Mouse (Mus musculus) embryonic facial prominence, embryonic 14.5 days (tissue): ENCODE results near the gene Dnase1l3. TPM values are rescaled to one million over a fixed set of nuclear protein-coding genes. Genes with fewer than 3 reads are reported as not detected.

Experiments
- ATAC-seq: fragments of 200-750 bp; cut with Nextera tagmentation; 2 replicates; pipeline ENCODE4 v1.8.0; 2017; ENCODE audit warnings: low read depth, moderate number of reproducible peaks, moderate TSS enrichment
- DNase-seq: peaks from one replicate; pipeline ENCODE4 v3.0.0-alpha.2; 2015; ENCODE audit warnings: low spot score
- H3K27ac ChIP-seq: fragments of 300-500 bp; sonication (generic); replicated peaks from 2 replicates; pipeline ENCODE4 v1.5.1; 2014; ENCODE audit warnings: low read depth, mild to moderate bottlenecking, low read length, moderate library complexity
- H3K27me3 ChIP-seq: fragments of 300-500 bp; sonication (generic); replicated peaks from 2 replicates; pipeline ENCODE4 v1.6.1; 2014; ENCODE audit warnings: low read length; ENCODE audit not compliant: control insufficient read depth, insufficient read depth
- H3K36me3 ChIP-seq: fragments of 300-500 bp; sonication (generic); 2 replicates; pipeline ENCODE4 v1.6.1; 2014; ENCODE audit warnings: low read length, mixed read lengths; ENCODE audit not compliant: control insufficient read depth, insufficient read depth
- H3K4me1 ChIP-seq: fragments of 300-500 bp; sonication (generic); 2 replicates; pipeline ENCODE4 v1.6.1; 2014; ENCODE audit warnings: antibody characterized with exemption, low read length; ENCODE audit not compliant: control insufficient read depth, insufficient read depth
- H3K4me2 ChIP-seq: fragments of 300-500 bp; sonication (generic); 2 replicates; pipeline ENCODE4 v1.6.1; 2014; ENCODE audit warnings: low read depth, mild to moderate bottlenecking, low read length, moderate library complexity, mixed read lengths
- H3K4me3 ChIP-seq: fragments of 300-500 bp; sonication (generic); 2 replicates; pipeline ENCODE4 v1.5.1; 2014; ENCODE audit warnings: low read depth, mild to moderate bottlenecking, low read length
- H3K9ac ChIP-seq: fragments of 300-500 bp; sonication (generic); 2 replicates; pipeline ENCODE4 v1.6.1; 2014; ENCODE audit warnings: low read depth, mild to moderate bottlenecking, low read length, moderate library complexity, mixed read lengths
- H3K9me3 ChIP-seq: fragments of 300-500 bp; sonication (generic); 2 replicates; pipeline ENCODE4 v1.6.1; 2016; ENCODE audit warnings: low read length; ENCODE audit not compliant: control insufficient read depth
- WGBS: fragments of 180-500 bp; shearing (Covaris S2); extraction: QIAGEN DNeasy Blood & Tissue Kit; methylation state at CpG from one replicate; pipeline ENCODE4 v1.1.7; 2014; 5-methylcytosine and 5-hydroxymethylcytosine counted together
- polyA plus RNA-seq: library from polyadenylated mRNA; unstranded; fragments of >200 nt; fragmentation: Nextera tagmentation; extraction: Ambion mirVana; gene quantifications from 2 replicates; pipeline ENCODE4 v1.2.1, GENCODE M21; 2014

Dnase1l3 gene
- polyA plus RNA-seq = 0.62 and 0.89 TPM in 2 replicates

DNA sequence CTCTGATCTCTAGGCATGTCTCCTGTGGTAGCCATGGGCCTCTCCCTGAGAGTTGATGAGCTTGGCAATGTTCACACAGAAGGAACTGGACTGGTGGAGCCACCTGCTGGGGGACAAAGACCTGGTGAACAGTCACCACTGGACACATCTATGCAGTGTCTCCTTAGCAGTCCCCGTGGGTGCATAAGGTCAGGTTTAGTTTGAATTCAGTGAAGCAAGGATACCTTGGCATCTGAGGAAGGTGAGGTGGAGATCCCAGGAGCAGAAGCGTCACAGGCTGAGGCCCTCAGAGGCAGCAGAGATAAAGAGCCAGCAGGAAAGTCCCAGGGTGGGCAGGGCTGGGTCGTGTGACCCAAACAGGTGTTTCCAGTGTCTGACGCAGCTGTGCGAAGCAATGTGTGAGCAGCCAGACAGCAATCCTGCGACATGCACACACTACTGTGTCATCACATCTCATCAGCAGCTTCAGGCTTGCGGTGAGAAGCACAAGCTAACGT, at the start of gene Dnase1l3:
Gene Dnase1l3, minus strand, starts transcription at position 303 of the 497 bp plus-strand sequence.
- H3K27ac ChIP-seq = no peak within 1 kb of the TSS
- H3K36me3 ChIP-seq = no peaks in the 10 kb centered on the region
- 0 out of 2 replicates have a peak, but pooled peaks cover under 1% of the 10 kb centered on the region for H3K27me3 ChIP-seq
- no peak within 1 kb of the TSS for H3K4me3 ChIP-seq
- H3K9ac ChIP-seq = no peak within 1 kb of the TSS
- no peak for ATAC-seq
- H3K4me2 ChIP-seq = no peak within 1 kb of the TSS
- WGBS = 61% methylated on average over 8 of the region's 8 CpGs
- peak; percentile 29 for DNase-seq
- H3K9me3 ChIP-seq = no peaks in the 10 kb centered on the region
- peaks cover 2% of the 10 kb centered on the region; the same call in 1 of the 2 replicates for H3K4me1 ChIP-seq

DNA sequence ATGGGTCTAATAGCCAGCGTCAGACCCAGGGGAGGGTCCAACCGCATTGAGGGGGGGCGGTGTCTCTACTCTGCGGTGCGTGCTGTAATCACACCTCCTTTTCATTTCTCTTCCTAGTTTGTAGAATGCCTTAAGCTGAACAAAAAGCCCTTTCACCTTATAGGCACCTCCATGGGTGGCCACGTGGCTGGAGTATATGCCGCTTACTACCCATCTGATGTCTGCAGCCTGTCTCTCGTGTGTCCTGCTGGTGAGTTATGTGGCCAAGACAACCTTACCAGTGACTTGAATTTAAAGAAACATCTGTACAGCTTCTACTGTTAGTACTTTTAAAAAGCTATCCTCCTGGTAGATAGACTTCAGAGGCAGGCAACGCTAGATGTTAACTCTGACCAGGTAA, 48.2 kb upstream of the Dnase1l3 start:
- no peak for DNase-seq
- ATAC-seq = no peak
- Histone ChIP-seq H3K36me3 (peaks cover 14% of the 10 kb centered on the region; the same call in 1 of the 2 replicates), H3K9ac (no peak overlapping the region), H3K4me1 (no peaks in the 10 kb centered on the region), H3K9me3 (no peaks in the 10 kb centered on the region), H3K27ac (no peak overlapping the region), H3K27me3 (no peaks in the 10 kb centered on the region), H3K4me2 (no peak overlapping the region), H3K4me3 (no peak overlapping the region)
- WGBS = 93% methylated on average over 9 of the region's 9 CpGs

DNA sequence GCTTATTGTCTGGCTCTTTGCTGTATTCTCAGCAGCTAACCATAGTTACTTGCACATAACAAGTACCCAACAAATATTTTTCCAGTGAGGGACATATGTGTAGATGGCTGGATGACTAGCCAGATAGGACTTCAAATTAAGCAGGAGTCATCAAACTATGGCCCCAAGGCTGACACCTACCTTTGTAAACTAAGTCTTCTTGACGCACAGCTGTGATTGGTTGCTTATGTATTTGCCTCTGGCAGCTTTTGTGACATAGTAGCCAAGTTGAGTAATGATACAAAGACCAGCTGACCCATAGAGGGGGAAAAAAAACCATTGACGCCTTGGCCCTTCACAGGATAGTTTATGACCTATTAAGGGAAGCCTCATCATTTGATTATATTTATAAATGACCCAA, 47.7 kb upstream of the Dnase1l3 start:
- H3K4me2 ChIP-seq = no peak overlapping the region
- H3K27ac ChIP-seq = no peak overlapping the region
- DNase-seq (no peak), ATAC-seq (no peak)
- no peaks in the 10 kb centered on the region for H3K27me3 ChIP-seq
- peaks cover 10% of the 10 kb centered on the region; the same call in 1 of the 2 replicates for H3K36me3 ChIP-seq
- H3K4me3 ChIP-seq = no peak overlapping the region
- no peaks in the 10 kb centered on the region for H3K4me1 ChIP-seq
- no peak overlapping the region for H3K9ac ChIP-seq
- WGBS = 90% methylated on average over 2 of the region's 2 CpGs
- no peaks in the 10 kb centered on the region for H3K9me3 ChIP-seq

DNA sequence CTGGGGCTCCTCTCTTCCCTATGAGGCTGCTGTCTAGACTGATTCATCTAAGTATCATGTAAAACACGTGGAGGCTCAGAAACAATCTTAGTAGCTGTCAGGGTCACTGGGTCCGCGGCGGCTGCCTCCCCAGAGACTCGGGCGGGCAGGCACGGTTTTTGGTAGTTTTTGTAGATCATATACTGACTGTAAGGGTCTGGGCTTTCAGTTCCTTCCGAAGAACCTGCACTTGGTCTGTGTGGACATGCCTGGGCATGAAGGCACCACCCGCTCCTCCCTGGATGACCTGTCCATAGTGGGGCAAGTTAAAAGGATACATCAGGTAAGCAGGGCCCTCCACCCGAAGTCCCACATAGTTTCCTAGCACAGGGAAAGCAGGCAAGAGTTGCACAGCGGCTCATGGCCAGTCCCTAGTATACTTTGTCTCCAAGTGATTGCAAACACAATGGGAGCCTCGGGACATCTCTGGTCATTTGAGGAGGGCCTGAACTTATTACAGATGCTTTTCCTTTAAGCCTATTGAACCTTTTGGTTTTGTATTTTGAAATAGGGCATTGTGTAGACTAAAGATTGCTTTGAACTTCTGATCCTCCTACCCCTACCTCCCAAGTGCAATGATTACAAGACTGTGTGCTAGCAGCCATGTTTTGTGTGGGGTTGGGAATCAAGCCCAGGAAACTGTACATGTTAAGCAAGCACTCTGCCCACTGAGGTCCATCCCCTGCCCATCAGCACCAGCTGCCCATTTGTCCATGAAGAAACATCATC, 46.7 kb upstream of the Dnase1l3 start:
- no peak for DNase-seq
- H3K4me2 ChIP-seq = no peak overlapping the region
- no peak overlapping the region for H3K27ac ChIP-seq
- H3K4me3 ChIP-seq = no peak overlapping the region
- 0 out of 2 replicates have a peak, but pooled peaks cover 8% of the 10 kb centered on the region for H3K36me3 ChIP-seq
- no peak for ATAC-seq
- H3K9ac ChIP-seq = no peak overlapping the region
- 81% methylated on average over 12 of the region's 12 CpGs for WGBS
- H3K9me3 ChIP-seq = no peaks in the 10 kb centered on the region
- no peaks in the 10 kb centered on the region for H3K4me1 ChIP-seq
- H3K27me3 ChIP-seq = no peaks in the 10 kb centered on the region

DNA sequence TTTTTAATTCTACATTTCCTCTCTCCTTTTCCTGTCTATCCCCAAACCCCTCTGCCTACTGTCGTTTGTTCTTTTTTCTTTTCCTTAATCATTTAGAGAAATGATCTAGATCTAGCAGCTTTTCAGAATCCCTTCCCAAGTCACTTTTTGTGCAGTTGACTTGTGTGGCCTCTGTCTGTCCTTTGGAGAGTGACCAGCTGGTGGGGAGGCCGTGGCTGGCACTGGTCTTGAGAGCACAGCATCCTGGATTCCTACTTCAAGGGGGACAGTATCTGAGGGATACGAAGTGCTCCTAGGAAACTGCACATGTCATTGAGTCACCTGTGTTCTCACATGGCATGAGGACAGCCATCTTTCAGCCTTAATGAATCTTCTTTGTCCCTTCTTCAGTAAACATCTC, 45.8 kb upstream of the Dnase1l3 start:
- DNase-seq (no peak), ATAC-seq (no peak)
- 75% methylated on average over 3 of the region's 3 CpGs for WGBS

DNA sequence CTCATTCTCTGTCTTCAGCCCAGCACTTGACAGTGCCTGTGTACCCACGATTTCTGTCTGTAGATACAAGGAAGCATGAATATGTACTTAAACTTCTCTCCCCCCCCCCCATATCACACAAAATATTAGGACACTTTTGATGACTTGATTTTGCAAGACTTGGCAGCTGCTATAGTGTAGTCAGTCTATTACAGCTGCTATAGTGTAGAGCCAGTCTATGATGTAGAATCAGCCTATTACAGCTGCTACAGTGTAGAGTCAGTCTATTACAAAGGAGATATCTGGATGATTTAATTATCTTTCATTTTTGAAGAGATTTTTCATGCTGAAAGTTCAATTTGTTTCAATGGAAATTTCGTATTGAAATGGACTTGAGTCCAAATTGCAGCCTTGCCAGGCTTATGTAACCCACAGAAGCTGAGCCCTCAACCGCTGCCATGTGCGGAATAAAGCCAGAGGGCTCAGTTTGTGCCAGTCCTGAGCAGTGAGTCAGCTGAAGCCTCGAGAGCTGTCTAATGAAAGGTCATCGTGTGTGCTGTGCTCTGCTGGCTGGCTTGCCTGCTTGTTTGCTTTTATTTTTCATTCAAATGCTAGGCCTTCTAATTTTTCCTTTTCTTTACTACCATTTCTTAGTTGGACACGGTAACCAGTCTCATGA, 44.5 kb upstream of the Dnase1l3 start:
- Histone ChIP-seq H3K36me3 (0 out of 2 replicates have a peak, but pooled peaks cover 3% of the 10 kb centered on the region), H3K9me3 (no peaks in the 10 kb centered on the region), H3K4me3 (no peak overlapping the region), H3K4me2 (no peak overlapping the region), H3K27me3 (no peaks in the 10 kb centered on the region), H3K27ac (no peak overlapping the region), H3K9ac (no peak overlapping the region), H3K4me1 (no peaks in the 10 kb centered on the region)
- 80% methylated on average over 7 of the region's 7 CpGs for WGBS
- DNase-seq (no peak), ATAC-seq (no peak)

More for the DNA sequence above, 45.8 kb upstream of the Dnase1l3 start:
- Histone ChIP-seq H3K9me3 (no peaks in the 10 kb centered on the region), H3K27ac (no peak overlapping the region), H3K4me3 (no peak overlapping the region), H3K4me1 (no peaks in the 10 kb centered on the region), H3K27me3 (no peaks in the 10 kb centered on the region), H3K9ac (no peak overlapping the region), H3K4me2 (no peak overlapping the region), H3K36me3 (0 out of 2 replicates have a peak, but pooled peaks cover 3% of the 10 kb centered on the region)

DNA sequence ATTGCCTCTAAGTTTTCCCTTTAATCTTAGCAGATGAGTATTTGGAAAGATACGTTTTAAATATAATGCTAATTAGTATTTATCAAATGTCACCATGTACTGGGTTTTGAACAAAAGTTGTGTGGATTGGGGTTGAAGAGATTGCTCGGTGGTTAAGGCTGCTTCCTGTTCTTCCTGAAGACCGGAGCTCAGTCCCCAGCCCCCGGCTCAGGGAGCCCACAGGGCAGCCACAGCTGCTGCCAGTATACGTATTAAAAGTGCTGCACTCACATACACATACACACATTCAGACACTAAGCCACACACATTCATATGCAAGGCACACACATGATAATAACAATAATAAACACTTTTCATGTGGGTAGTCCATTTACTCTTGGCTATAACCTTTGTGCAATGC, 43.8 kb upstream of the Dnase1l3 start:
- Histone ChIP-seq H3K4me1 (no peaks in the 10 kb centered on the region), H3K27me3 (no peaks in the 10 kb centered on the region), H3K36me3 (0 out of 2 replicates have a peak, but pooled peaks cover 3% of the 10 kb centered on the region), H3K9ac (no peak overlapping the region), H3K27ac (no peak overlapping the region), H3K4me2 (no peak overlapping the region), H3K9me3 (no peaks in the 10 kb centered on the region), H3K4me3 (no peak overlapping the region)
- no peak for DNase-seq
- 77% methylated on average over 5 of the region's 5 CpGs for WGBS
- no peak for ATAC-seq

DNA sequence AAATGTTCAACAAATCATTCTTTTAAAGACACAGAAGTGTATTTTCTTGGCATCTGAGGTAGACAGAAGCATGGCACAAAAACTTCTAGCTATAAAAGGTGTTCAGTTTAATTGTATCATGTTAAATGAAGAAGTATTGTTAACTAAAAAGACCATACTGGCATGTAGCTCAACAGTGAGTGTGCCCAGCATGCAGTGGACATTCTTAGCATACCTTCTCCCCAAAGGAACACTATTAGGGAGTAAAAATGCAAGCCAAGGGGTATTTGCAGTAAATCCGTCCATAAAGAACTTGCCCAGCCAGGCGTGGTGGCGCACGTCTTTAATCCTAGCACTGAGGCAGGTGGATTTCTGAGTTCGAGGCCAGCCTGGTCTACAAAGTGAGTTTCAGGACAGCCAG, 42.0 kb upstream of the Dnase1l3 start:
- H3K36me3 ChIP-seq = 0 out of 2 replicates have a peak, but pooled peaks cover 3% of the 10 kb centered on the region
- H3K27me3 ChIP-seq = no peaks in the 10 kb centered on the region
- no peak overlapping the region for H3K27ac ChIP-seq
- no peaks in the 10 kb centered on the region for H3K4me1 ChIP-seq
- H3K4me3 ChIP-seq = no peak overlapping the region
- no peak overlapping the region for H3K9ac ChIP-seq
- H3K9me3 ChIP-seq = no peaks in the 10 kb centered on the region
- no peak for DNase-seq
- WGBS = 82% methylated on average over 5 of the region's 5 CpGs
- no peak overlapping the region for H3K4me2 ChIP-seq
- no peak for ATAC-seq
